Mouse (Mus musculus): ENCODE data around the gene Pcdh7. TPM values are rescaled to one million over a fixed set of nuclear protein-coding genes. Genes with fewer than 3 reads are reported as not detected.

The Pcdh7 gene
- polyA plus RNA-seq, 1 experiment from 2014 or later = 11.3 TPM

GRCm38 (mm10) chr5:57810641-57811040 is 92.9 kb downstream of the Pcdh7 start:
- Histone ChIP-seq H3K36me3 (no peaks in the 10 kb centered on the region), H3K9ac (no peak overlapping the region), H3K4me2 (replicated peaks) (no peak overlapping the region), H3K27me3 (no peaks in the 10 kb centered on the region), H3K4me1 (no peaks in the 10 kb centered on the region), H3K9me3 (replicated peaks) (no peaks in the 10 kb centered on the region), H3K27ac (replicated peaks) (no peak overlapping the region), H3K4me3 (replicated peaks) (no peak overlapping the region)
- 41% methylated on average over 1 of the region's 1 CpGs for WGBS
- ATAC-seq (ENCODE audit: insufficient number of reproducible peaks, low FRiP score, low TSS enrichment, low read depth) = no peak

DNA sequence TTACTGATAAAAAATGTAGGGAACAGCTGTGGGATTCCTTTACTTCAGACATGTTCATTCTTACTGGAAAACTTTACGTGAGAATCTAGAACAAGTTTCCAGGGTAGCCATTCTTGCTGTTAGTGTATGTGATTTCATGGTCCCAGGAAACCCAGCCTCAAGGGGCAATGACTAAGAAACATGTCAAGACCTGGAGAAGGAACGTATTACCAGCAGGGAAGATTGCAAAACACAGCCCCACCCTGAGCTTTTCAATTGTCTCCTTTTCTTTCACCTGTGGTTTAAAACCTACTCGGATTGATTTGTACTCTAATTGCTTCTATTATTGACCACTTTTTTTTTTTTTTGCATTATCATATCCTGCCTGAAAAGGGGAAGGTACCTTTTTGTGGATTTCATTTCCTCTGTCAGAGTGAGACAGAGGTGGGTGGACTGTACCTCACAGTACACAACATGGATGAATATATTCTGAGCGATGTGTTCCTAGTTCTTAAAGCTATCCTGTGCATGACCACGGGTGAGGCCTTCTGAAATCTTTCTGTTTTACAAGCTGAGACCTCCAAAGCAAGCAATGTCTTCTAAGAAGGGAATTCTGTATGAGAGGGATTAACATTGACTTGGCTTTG is 98.3 kb downstream of the Pcdh7 start:
- no peaks in the 10 kb centered on the region for H3K27me3 ChIP-seq
- 65% methylated on average over 5 of the region's 5 CpGs for WGBS
- H3K4me1 ChIP-seq = peaks cover 6% of the 10 kb centered on the region; the same call in 1 of the 2 replicates
- no peak overlapping the region for H3K27ac ChIP-seq (replicated peaks)
- no peak overlapping the region for H3K9ac ChIP-seq
- H3K9me3 ChIP-seq (replicated peaks) = no peaks in the 10 kb centered on the region
- no peak for ATAC-seq (ENCODE audit: insufficient number of reproducible peaks, low FRiP score, low TSS enrichment, low read depth)
- no peak overlapping the region for H3K4me3 ChIP-seq (replicated peaks)
- no peaks in the 10 kb centered on the region for H3K36me3 ChIP-seq
- H3K4me2 ChIP-seq (replicated peaks) = no peak overlapping the region

DNA sequence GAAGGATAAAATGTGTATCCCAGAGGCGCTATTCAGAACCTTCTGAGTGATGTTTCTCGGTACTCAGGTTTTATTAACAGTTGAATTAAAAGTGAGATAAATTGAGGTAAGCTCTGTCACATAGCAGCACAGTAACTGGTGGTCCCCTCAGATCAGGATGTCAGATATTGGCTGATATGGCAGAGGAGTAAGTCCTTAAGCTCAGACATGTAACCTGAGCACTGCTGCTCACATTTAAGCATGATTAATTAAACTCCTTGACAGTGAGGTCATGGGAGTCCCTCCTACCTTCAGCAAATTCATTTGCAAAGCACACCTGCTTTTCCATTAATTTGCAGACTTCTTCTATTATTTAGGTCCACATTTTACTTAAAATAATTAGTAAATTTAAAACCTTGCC is 102.0 kb downstream of the Pcdh7 start:
- no peak for ATAC-seq (ENCODE audit: insufficient number of reproducible peaks, low FRiP score, low TSS enrichment, low read depth)
- WGBS = 69% methylated on average over 2 of the region's 2 CpGs
- Histone ChIP-seq H3K27ac (replicated peaks) (no peak overlapping the region), H3K4me3 (replicated peaks) (no peak overlapping the region), H3K9me3 (replicated peaks) (no peaks in the 10 kb centered on the region), H3K27me3 (no peaks in the 10 kb centered on the region), H3K9ac (no peak overlapping the region), H3K4me1 (peaks cover 6% of the 10 kb centered on the region; the same call in 1 of the 2 replicates), H3K36me3 (no peaks in the 10 kb centered on the region), H3K4me2 (replicated peaks) (no peak overlapping the region)

DNA sequence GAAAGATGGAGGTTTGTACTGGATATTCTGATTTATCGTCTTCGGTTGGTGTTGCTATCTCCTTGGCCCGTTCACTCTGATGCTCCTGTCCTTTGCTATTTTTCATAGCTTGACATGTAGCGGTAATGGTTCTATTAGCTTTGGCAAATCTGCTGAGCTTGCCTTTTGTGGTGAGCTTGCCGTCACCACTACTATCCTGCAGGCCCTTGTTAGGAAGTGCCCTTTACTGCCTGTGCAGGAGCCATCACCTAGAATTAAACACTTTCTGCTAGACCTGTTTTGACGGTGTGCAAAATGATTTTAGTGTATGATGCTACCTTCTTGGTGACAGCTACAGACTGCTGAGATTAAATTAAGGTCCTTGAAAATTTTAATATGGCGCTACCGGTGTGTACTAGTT is 103.3 kb downstream of the Pcdh7 start:
- H3K27ac ChIP-seq (replicated peaks) = no peak overlapping the region
- H3K4me2 ChIP-seq (replicated peaks) = no peak overlapping the region
- H3K27me3 ChIP-seq = no peaks in the 10 kb centered on the region
- H3K9ac ChIP-seq = no peak overlapping the region
- H3K36me3 ChIP-seq = no peaks in the 10 kb centered on the region
- peaks cover 4% of the 10 kb centered on the region; the same call in 1 of the 2 replicates for H3K4me1 ChIP-seq
- 86% methylated on average over 8 of the region's 8 CpGs for WGBS
- no peaks in the 10 kb centered on the region for H3K9me3 ChIP-seq (replicated peaks)
- H3K4me3 ChIP-seq (replicated peaks) = no peak overlapping the region
- no peak for ATAC-seq (ENCODE audit: insufficient number of reproducible peaks, low FRiP score, low TSS enrichment, low read depth)

DNA sequence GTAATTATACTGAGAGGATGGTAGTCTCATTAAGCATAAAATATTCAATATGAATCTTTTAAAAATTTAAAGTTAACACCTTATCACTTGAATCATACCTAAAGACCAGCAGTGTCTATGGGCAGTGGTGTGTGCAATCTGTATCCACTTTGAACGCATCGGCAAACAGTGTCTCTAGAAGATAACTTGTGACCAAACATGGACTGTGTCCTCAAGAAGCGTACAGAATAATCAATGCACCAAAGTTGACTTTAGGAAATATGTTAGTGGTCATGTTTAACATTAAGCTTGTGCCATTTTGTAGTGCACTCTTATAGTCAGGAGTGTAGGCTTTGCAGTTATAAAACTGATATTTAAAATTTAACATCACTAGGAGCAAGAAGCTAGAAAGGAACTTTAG is 110.7 kb downstream of the Pcdh7 start:
- WGBS = 94% methylated on average over 3 of the region's 3 CpGs
- H3K27me3 ChIP-seq = no peaks in the 10 kb centered on the region
- ATAC-seq (ENCODE audit: insufficient number of reproducible peaks, low FRiP score, low TSS enrichment, low read depth) = no peak
- H3K4me2 ChIP-seq (replicated peaks) = no peak overlapping the region
- no peak overlapping the region for H3K27ac ChIP-seq (replicated peaks)
- no peaks in the 10 kb centered on the region for H3K36me3 ChIP-seq
- no peaks in the 10 kb centered on the region for H3K4me1 ChIP-seq
- H3K9ac ChIP-seq = no peak overlapping the region
- H3K4me3 ChIP-seq (replicated peaks) = no peak overlapping the region
- H3K9me3 ChIP-seq (replicated peaks) = no peaks in the 10 kb centered on the region

- H3K9ac ChIP-seq = no peak overlapping the region
- no peaks in the 10 kb centered on the region for H3K36me3 ChIP-seq
- no peaks in the 10 kb centered on the region for H3K9me3 ChIP-seq (replicated peaks)
- 51% methylated on average over 2 of the region's 2 CpGs for WGBS
- no peak overlapping the region for H3K4me3 ChIP-seq (replicated peaks)
- no peaks in the 10 kb centered on the region for H3K27me3 ChIP-seq
- ATAC-seq (ENCODE audit: insufficient number of reproducible peaks, low FRiP score, low TSS enrichment, low read depth) = no peak
- no peaks in the 10 kb centered on the region; the same call in 1 of the 2 replicates for H3K4me1 ChIP-seq
- no peak overlapping the region for H3K27ac ChIP-seq (replicated peaks)
- no peak overlapping the region for H3K4me2 ChIP-seq (replicated peaks)
Observed at GRCm38 (mm10) chr5:57837150-57837549, 119.4 kb downstream of the Pcdh7 start.

GRCm38 (mm10) chr5:57841357-57842119 is 123.8 kb downstream of the Pcdh7 start:
- Histone ChIP-seq H3K36me3 (no peaks in the 10 kb centered on the region), H3K27me3 (no peaks in the 10 kb centered on the region), H3K4me2 (replicated peaks) (no peak overlapping the region), H3K9me3 (replicated peaks) (no peaks in the 10 kb centered on the region), H3K27ac (replicated peaks) (no peak overlapping the region), H3K4me1 (no peaks in the 10 kb centered on the region; the same call in 1 of the 2 replicates), H3K4me3 (replicated peaks) (no peak overlapping the region), H3K9ac (no peak overlapping the region)
- WGBS = 44% methylated on average over 5 of the region's 5 CpGs
- no peak for ATAC-seq (ENCODE audit: insufficient number of reproducible peaks, low FRiP score, low TSS enrichment, low read depth)

- H3K27ac ChIP-seq (replicated peaks) = no peak overlapping the region
- H3K36me3 ChIP-seq = no peaks in the 10 kb centered on the region
- no peak for ATAC-seq (ENCODE audit: insufficient number of reproducible peaks, low FRiP score, low TSS enrichment, low read depth)
- H3K4me2 ChIP-seq (replicated peaks) = no peak overlapping the region
- no peak overlapping the region for H3K9ac ChIP-seq
- H3K4me1 ChIP-seq = no peaks in the 10 kb centered on the region
- no peaks in the 10 kb centered on the region for H3K27me3 ChIP-seq
- 48% methylated on average over 3 of the region's 3 CpGs for WGBS
- H3K9me3 ChIP-seq (replicated peaks) = no peaks in the 10 kb centered on the region
- no peak overlapping the region for H3K4me3 ChIP-seq (replicated peaks)
Observed at GRCm38 (mm10) chr5:57847500-57847899, 129.7 kb downstream of the Pcdh7 start.

GRCm38 (mm10) chr5:57850111-57850510 is 132.3 kb downstream of the Pcdh7 start:
- Histone ChIP-seq H3K36me3 (no peaks in the 10 kb centered on the region), H3K4me3 (replicated peaks) (no peak overlapping the region), H3K27me3 (no peaks in the 10 kb centered on the region), H3K9ac (no peak overlapping the region), H3K4me2 (replicated peaks) (no peak overlapping the region), H3K9me3 (replicated peaks) (no peaks in the 10 kb centered on the region), H3K4me1 (no peaks in the 10 kb centered on the region), H3K27ac (replicated peaks) (no peak overlapping the region)
- WGBS = 63% methylated on average over 2 of the region's 2 CpGs
- no peak for ATAC-seq (ENCODE audit: insufficient number of reproducible peaks, low FRiP score, low TSS enrichment, low read depth)

GRCm38 (mm10) chr5:57857316-57857715 is 139.5 kb downstream of the Pcdh7 start:
- no peak for ATAC-seq (ENCODE audit: insufficient number of reproducible peaks, low FRiP score, low TSS enrichment, low read depth)
- WGBS = 32% methylated on average over 3 of the region's 3 CpGs
- Histone ChIP-seq H3K27ac (replicated peaks) (no peak overlapping the region), H3K4me3 (replicated peaks) (no peak overlapping the region), H3K9ac (no peak overlapping the region), H3K27me3 (no peaks in the 10 kb centered on the region), H3K4me2 (replicated peaks) (no peak overlapping the region), H3K9me3 (replicated peaks) (no peaks in the 10 kb centered on the region), H3K4me1 (no peaks in the 10 kb centered on the region), H3K36me3 (no peaks in the 10 kb centered on the region)

- Histone ChIP-seq H3K4me2 (replicated peaks) (no peak overlapping the region), H3K9me3 (replicated peaks) (no peaks in the 10 kb centered on the region)
- 84% methylated on average over 3 of the region's 3 CpGs for WGBS
Observed at GRCm38 (mm10) chr5:57864254-57864653, 146.5 kb downstream of the Pcdh7 start.

More at GRCm38 (mm10) chr5:57864254-57864653, 146.5 kb downstream of the Pcdh7 start:
- Histone ChIP-seq H3K36me3 (no peaks in the 10 kb centered on the region), H3K9ac (no peak overlapping the region), H3K4me3 (replicated peaks) (no peak overlapping the region), H3K27ac (replicated peaks) (no peak overlapping the region), H3K4me1 (peaks cover 8% of the 10 kb centered on the region; the same call in 1 of the 2 replicates), H3K27me3 (no peaks in the 10 kb centered on the region)
- ATAC-seq (ENCODE audit: insufficient number of reproducible peaks, low FRiP score, low TSS enrichment, low read depth) = no peak

Measured in embryonic facial prominence, embryonic 15.5 days (tissue).